Mouse (Mus musculus) lung, postnatal 0 days (tissue): ENCODE measurements around the gene Pabpn1. TPM values are rescaled to one million over a fixed set of nuclear protein-coding genes. Genes with fewer than 3 reads are reported as not detected.

Experiments
- ATAC-seq: fragments of 200-750 bp; cut with Nextera tagmentation; 2 replicates; pipeline ENCODE4 v1.8.0; 2017; ENCODE audit warnings: moderate library complexity
- DNase-seq: peaks from one replicate; pipeline ENCODE4 v3.0.0-alpha.2; 2016; ENCODE audit warnings: low spot score
- H3K27ac ChIP-seq: fragments of 300-500 bp; sonication (generic); 2 replicates; pipeline ENCODE4 v1.5.1; 2014; ENCODE audit warnings: antibody characterized with exemption, mild to moderate bottlenecking, low read length, mixed read lengths
- H3K27me3 ChIP-seq: fragments of 300-500 bp; sonication (generic); replicated peaks from 2 replicates; pipeline ENCODE4 v1.6.1; 2014; ENCODE audit warnings: low read length, mixed read lengths; ENCODE audit not compliant: insufficient read depth
- H3K36me3 ChIP-seq: fragments of 300-500 bp; sonication (generic); 2 replicates; pipeline ENCODE4 v1.6.1; 2014; ENCODE audit warnings: low read length, mixed read lengths; ENCODE audit not compliant: insufficient read depth
- H3K4me1 ChIP-seq: fragments of 300-500 bp; sonication (generic); 2 replicates; pipeline ENCODE4 v1.6.1; 2014; ENCODE audit warnings: antibody characterized with exemption, low read depth, low read length, mixed read lengths; ENCODE audit not compliant: insufficient read depth
- H3K4me2 ChIP-seq: fragments of 300-500 bp; sonication (generic); replicated peaks from 2 replicates; pipeline ENCODE4 v1.6.1; 2014; ENCODE audit warnings: low read depth, mild to moderate bottlenecking, low read length, moderate library complexity, mixed read lengths
- H3K4me3 ChIP-seq: fragments of 300-500 bp; sonication (generic); 2 replicates; pipeline ENCODE4 v1.5.1; 2014; ENCODE audit warnings: low read depth, low read length
- H3K9ac ChIP-seq: fragments of 300-500 bp; sonication (generic); replicated peaks from 2 replicates; pipeline ENCODE4 v1.6.1; 2014; ENCODE audit warnings: low read depth, mild to moderate bottlenecking
- H3K9me3 ChIP-seq: fragments of 300-500 bp; sonication (generic); 2 replicates; pipeline ENCODE4 v1.6.1; 2016; ENCODE audit warnings: low read length, mixed read lengths
- CTCF ChIP-seq: IDR thresholded peaks from 2 replicates; pipeline ENCODE4 v1.5.1; 2016; ENCODE audit warnings: antibody characterized with exemption, mild to moderate bottlenecking
- EP300 ChIP-seq: IDR thresholded peaks from 2 replicates; pipeline ENCODE4 v1.6.1; 2016; ENCODE audit warnings: antibody characterized with exemption, mild to moderate bottlenecking, control low read depth
- WGBS: fragments of 180-500 bp; shearing (Covaris S2); extraction: QIAGEN DNeasy Blood & Tissue Kit; methylation state at CpG from one replicate; pipeline ENCODE4 v1.1.7; 2014; 5-methylcytosine and 5-hydroxymethylcytosine counted together
- polyA plus RNA-seq: library from polyadenylated mRNA; unstranded; fragments of >200 nt; fragmentation: Nextera tagmentation; extraction: Ambion mirVana; gene quantifications from 2 replicates; pipeline ENCODE4 v1.2.1, GENCODE M21; 2015

Gene Pabpn1
- polyA plus RNA-seq, 1 experiment from 2014 or later: 66.1 TPM

- WGBS: 22% methylated on average over 7 of the region's 7 CpGs
- DNase-seq (peak; percentile 22), ATAC-seq (no peak)
- Histone ChIP-seq H3K27ac (0 out of 2 replicates have a peak overlapping the region, but pooled peaks have one; percentile 72), H3K4me2 (peak overlapping the region; percentile 90), H3K9me3 (no peaks in the 10 kb centered on the region), H3K27me3 (0 out of 2 replicates have a peak, but pooled peaks cover 5% of the 10 kb centered on the region), H3K36me3 (no peaks in the 10 kb centered on the region), H3K4me3 (peak overlapping the region; percentile 52; the same call in 1 of the 2 replicates), H3K9ac (peak overlapping the region; percentile 37; the same call in 1 of the 2 replicates), H3K4me1 (no peaks in the 10 kb centered on the region; the same call in 1 of the 2 replicates)
- TF ChIP-seq EP300 (no peak), CTCF (no peak)
These were observed 35.0 kb downstream of the Pabpn1 start for GRCm38 (mm10) chr14:54927296-54927695.

- no peak overlapping the region for H3K27ac ChIP-seq
- no peak overlapping the region for H3K4me3 ChIP-seq
- no peaks in the 10 kb centered on the region; the same call in 1 of the 2 replicates for H3K4me1 ChIP-seq
- WGBS: 61% methylated on average over 5 of the region's 5 CpGs
- H3K36me3 ChIP-seq: no peaks in the 10 kb centered on the region
- H3K27me3 ChIP-seq: 0 out of 2 replicates have a peak, but pooled peaks cover 3% of the 10 kb centered on the region
- no peak for ATAC-seq
- H3K9me3 ChIP-seq: no peaks in the 10 kb centered on the region
- DNase-seq: no peak
- TF ChIP-seq CTCF (no peak), EP300 (no peak)
- H3K9ac ChIP-seq: no peak overlapping the region
- no peak overlapping the region for H3K4me2 ChIP-seq
These were observed 37.5 kb downstream of the Pabpn1 start for GRCm38 (mm10) chr14:54929801-54930200.

- ATAC-seq (no peak), DNase-seq (no peak)
- WGBS: 15% methylated on average over 2 of the region's 2 CpGs
- no peaks in the 10 kb centered on the region for H3K36me3 ChIP-seq
- no peak for TF ChIP-seq EP300
- no peak overlapping the region for H3K9ac ChIP-seq
- no peaks in the 10 kb centered on the region for H3K4me1 ChIP-seq
- no peak overlapping the region for H3K27ac ChIP-seq
- H3K9me3 ChIP-seq: no peaks in the 10 kb centered on the region
- no peak overlapping the region for H3K4me2 ChIP-seq
- H3K27me3 ChIP-seq: no peaks in the 10 kb centered on the region
- H3K4me3 ChIP-seq: no peak overlapping the region
These were observed 38.1 kb downstream of the Pabpn1 start for GRCm38 (mm10) chr14:54930431-54930830.

- Histone ChIP-seq H3K9ac (no peak within 1 kb of the TSS), H3K9me3 (no peaks in the 10 kb centered on the region), H3K27me3 (no peaks in the 10 kb centered on the region), H3K4me2 (no peak within 1 kb of the TSS), H3K36me3 (no peaks in the 10 kb centered on the region), H3K4me3 (no peak within 1 kb of the TSS), H3K4me1 (no peaks in the 10 kb centered on the region), H3K27ac (no peak within 1 kb of the TSS)
- no peak for DNase-seq
- ATAC-seq: no peak
- 27% methylated on average over 6 of the region's 6 CpGs for WGBS
- TF ChIP-seq EP300 (no peak), CTCF (no peak)
These were observed 40.4 kb downstream of the Pabpn1 start, which contains the start of gene Il25 for GRCm38 (mm10) chr14:54932645-54933150. TSS of gene Il25 (plus strand) at chr14:54932695.

- H3K4me3 ChIP-seq: no peak within 1 kb of the TSS
- no peaks in the 10 kb centered on the region for H3K36me3 ChIP-seq
- no peak within 1 kb of the TSS for H3K27ac ChIP-seq
- H3K27me3 ChIP-seq: no peaks in the 10 kb centered on the region
- 30% methylated on average over 8 of the region's 8 CpGs for WGBS
- no peaks in the 10 kb centered on the region for H3K9me3 ChIP-seq
- H3K4me1 ChIP-seq: no peaks in the 10 kb centered on the region
- DNase-seq (no peak), ATAC-seq (no peak)
- H3K4me2 ChIP-seq: no peak within 1 kb of the TSS
- H3K9ac ChIP-seq: no peak within 1 kb of the TSS
- TF ChIP-seq EP300: no peak
- 0 out of 2 replicates have a peak, but pooled peaks have one; percentile 12 for TF ChIP-seq CTCF
These were observed 43.9 kb downstream of the Pabpn1 start, which contains the start of gene Cmtm5 for GRCm38 (mm10) chr14:54935904-54936830. TSS of gene Cmtm5 (plus strand) at chr14:54936261.

GRCm38 (mm10) chr14:54936831-54937160 lies 44.5 kb downstream of the Pabpn1 start:
- no peak for ATAC-seq
- no peak overlapping the region for H3K27ac ChIP-seq
- 47% methylated on average over 6 of the region's 6 CpGs for WGBS

More at GRCm38 (mm10) chr14:54936831-54937160, 44.5 kb downstream of the Pabpn1 start:
- H3K4me1 ChIP-seq: no peaks in the 10 kb centered on the region
- no peaks in the 10 kb centered on the region for H3K9me3 ChIP-seq
- no peak overlapping the region for H3K4me3 ChIP-seq
- TF ChIP-seq EP300 (no peak), CTCF (no peak)
- no peak overlapping the region for H3K9ac ChIP-seq
- H3K36me3 ChIP-seq: no peaks in the 10 kb centered on the region
- H3K27me3 ChIP-seq: no peaks in the 10 kb centered on the region
- no peak overlapping the region for H3K4me2 ChIP-seq
- no peak for DNase-seq
